Mouse (Mus musculus) small intestine, adult 2 months (tissue): ENCODE results near the gene Agap1.

Source experiments
- CTCF ChIP-seq: fragments of 200-500 bp; IDR thresholded peaks from 2 replicates; pipeline ENCODE4 v1.5.1; 2012; ENCODE audit warnings: low read depth, mild to moderate bottlenecking, control low read depth, inconsistent platforms, low read length, moderate library complexity, mixed read lengths; ENCODE audit not compliant: insufficient replicate concordance, insufficient read length; ENCODE audit errors: extremely low read depth
- POLR2A ChIP-seq: fragments of 200-500 bp; IDR thresholded peaks from 2 replicates; pipeline ENCODE4 v1.6.1; 2012; ENCODE audit warnings: low read depth, mild to moderate bottlenecking, control low read depth, inconsistent platforms, low read length, moderate library complexity

GRCm38 (mm10) chr1:89626940-89627339 lies 172.3 kb downstream of the Agap1 start:
- TF ChIP-seq CTCF (no peak), POLR2A (no peak)
